Mouse (Mus musculus) stomach, postnatal 0 days (tissue): ENCODE measurements around the gene Loxl3. TPM values are rescaled to one million over a fixed set of nuclear protein-coding genes. Genes with fewer than 3 reads are reported as not detected.

Experiments used
- ATAC-seq: fragments of 200-750 bp; cut with Nextera tagmentation; 2 replicates; pipeline ENCODE4 v1.8.0; 2017; ENCODE audit not compliant: low FRiP score, low TSS enrichment
- DNase-seq: peaks from one replicate; pipeline ENCODE4 v3.0.0-alpha.2; 2016; ENCODE audit warnings: low spot score
- H3K27ac ChIP-seq: fragments of 300-500 bp; sonication (generic); replicated peaks from 2 replicates; pipeline ENCODE4 v1.5.1; 2014; ENCODE audit warnings: mild to moderate bottlenecking, control low read depth
- H3K27me3 ChIP-seq: fragments of 300-500 bp; sonication (generic); 2 replicates; pipeline ENCODE4 v1.6.1; 2014; ENCODE audit warnings: low read length; ENCODE audit not compliant: control insufficient read depth, insufficient read depth
- H3K36me3 ChIP-seq: fragments of 300-500 bp; sonication (generic); 2 replicates; pipeline ENCODE4 v1.6.1; 2014; ENCODE audit warnings: low read length, mixed read lengths; ENCODE audit not compliant: control insufficient read depth, insufficient read depth
- H3K4me1 ChIP-seq: fragments of 300-500 bp; sonication (generic); replicated peaks from 2 replicates; pipeline ENCODE4 v1.6.1; 2014; ENCODE audit warnings: antibody characterized with exemption; ENCODE audit not compliant: control insufficient read depth, insufficient read depth
- H3K4me2 ChIP-seq: fragments of 300-500 bp; sonication (generic); replicated peaks from 2 replicates; pipeline ENCODE4 v1.6.1; 2014; ENCODE audit warnings: low read depth, mild to moderate bottlenecking, control low read depth, moderate library complexity
- H3K4me3 ChIP-seq: fragments of 300-500 bp; sonication (generic); 2 replicates; pipeline ENCODE4 v1.5.1; 2014; ENCODE audit warnings: low read depth, low read length, control low read depth
- H3K9ac ChIP-seq: fragments of 300-500 bp; sonication (generic); 2 replicates; pipeline ENCODE4 v1.6.1; 2014; ENCODE audit warnings: mild to moderate bottlenecking, low read length, control low read depth, mixed read lengths
- H3K9me3 ChIP-seq: fragments of 300-500 bp; sonication (generic); 2 replicates; pipeline ENCODE4 v1.6.1; 2016; ENCODE audit warnings: low read length; ENCODE audit not compliant: control insufficient read depth
- CTCF ChIP-seq: IDR thresholded peaks from 2 replicates; pipeline ENCODE4 v1.5.1; 2016; ENCODE audit warnings: antibody characterized with exemption, low read depth, mild to moderate bottlenecking, moderate library complexity
- EP300 ChIP-seq: optimal IDR thresholded peaks from 2 replicates; pipeline ENCODE3; 2016; ENCODE audit warnings: antibody characterized with exemption
- WGBS: fragments of 180-500 bp; shearing (Covaris S2); extraction: QIAGEN DNeasy Blood & Tissue Kit; methylation state at CpG from one replicate; pipeline ENCODE4 v1.1.7; 2014; 5-methylcytosine and 5-hydroxymethylcytosine counted together
- microRNA counts: library from miRNA; unstranded; fragments of <30 nt; microRNA quantifications from one replicate; lab custom pipeline; 2015
- microRNA-seq: library from miRNA; unstranded; fragments of <30 nt; microRNA quantifications from one replicate; pipeline ENCODE4, GENCODE M21; 2016
- polyA plus RNA-seq: library from polyadenylated mRNA; unstranded; fragments of >200 nt; fragmentation: Nextera tagmentation; extraction: Ambion mirVana; gene quantifications from 2 replicates; pipeline ENCODE4 v1.2.1, GENCODE M21; 2015

Loxl3 gene
- polyA plus RNA-seq, 1 experiment from 2014 or later, result 5.5 TPM

- TF ChIP-seq EP300 (no peak), CTCF (no peak)
- ATAC-seq (no peak), DNase-seq (no peak)
- no peaks in the 10 kb centered on the region for H3K27me3 ChIP-seq
- no peaks in the 10 kb centered on the region for H3K36me3 ChIP-seq
- no peak overlapping the region for H3K9ac ChIP-seq
- no peak overlapping the region for H3K4me2 ChIP-seq
- no peaks in the 10 kb centered on the region for H3K9me3 ChIP-seq
- WGBS, result 56% methylated on average over 2 of the region's 2 CpGs
- peaks cover 5% of the 10 kb centered on the region; the same call in 1 of the 2 replicates for H3K4me1 ChIP-seq
- no peak overlapping the region for H3K27ac ChIP-seq
- H3K4me3 ChIP-seq, result no peak overlapping the region
Measured at GRCm38 (mm10) chr6:83098411-83098810, 64.4 kb downstream of the Loxl3 start.

GRCm38 (mm10) chr6:83101316-83101687, 67.3 kb downstream of the Loxl3 start, which contains the start of the genes Ccdc142 and Gm42688:
Gene Ccdc142, plus strand, starts transcription at chr6:83101601.
Gene Gm42688, plus strand, starts transcription at chr6:83101617.
- peak; percentile 83 for TF ChIP-seq CTCF
- TF ChIP-seq EP300, result no peak
- no peaks in the 10 kb centered on the region for H3K9me3 ChIP-seq
- WGBS, result under 1% methylated on average over 25 of the region's 25 CpGs
- H3K27me3 ChIP-seq, result no peaks in the 10 kb centered on the region
- ATAC-seq, result peak; percentile 90
- H3K9ac ChIP-seq, result peak within 1 kb of the TSS; percentile 73
- peak; percentile 88 for DNase-seq
- H3K4me2 ChIP-seq, result peak within 1 kb of the TSS; percentile 99
- peak within 1 kb of the TSS; percentile 83 for H3K27ac ChIP-seq
- peaks cover 5% of the 10 kb centered on the region; the same call in 1 of the 2 replicates for H3K4me1 ChIP-seq
- H3K36me3 ChIP-seq, result no peaks in the 10 kb centered on the region
- H3K4me3 ChIP-seq, result peak within 1 kb of the TSS; percentile 68

- no peaks in the 10 kb centered on the region for H3K36me3 ChIP-seq
- H3K27me3 ChIP-seq, result no peaks in the 10 kb centered on the region
- ATAC-seq (peak; percentile 87), DNase-seq (peak; percentile 75)
- H3K9me3 ChIP-seq, result no peaks in the 10 kb centered on the region
- peak overlapping the region; percentile 73 for H3K9ac ChIP-seq
- peak; percentile 73 for TF ChIP-seq CTCF
- TF ChIP-seq EP300, result no peak
- peak overlapping the region; percentile 83 for H3K27ac ChIP-seq
- under 1% methylated on average over 67 of the region's 74 CpGs for WGBS
- peak overlapping the region; percentile 68 for H3K4me3 ChIP-seq
- peaks cover 5% of the 10 kb centered on the region; the same call in 1 of the 2 replicates for H3K4me1 ChIP-seq
- peak overlapping the region; percentile 99 for H3K4me2 ChIP-seq
Measured at GRCm38 (mm10) chr6:83101688-83102556, 67.9 kb downstream of the Loxl3 start.

MicroRNAs within 50 kb of the gene (microRNA counts, 519-probe panel; counts per million panel counts)
- microRNA mmu-miR-3470a+mmu-miR-3470b (lab: Ali Mortazavi, UCI), result not detected

Small RNA genes lying within 50 kb of the gene (microRNA-seq; reads per million reads assigned to microRNA genes)
- gene Mir3470a, result not detected
- not detected for gene Mir7040

Other genes starting within 250 kb of the Loxl3 start
- gene Sema4f, start 94.4 kb upstream of the Loxl3 start, polyA plus RNA-seq, result 0.58 and 0.67 TPM in 2 replicates
- 0.08 and 0.28 TPM in 2 replicates for gene M1ap, start 87.3 kb upstream of the Loxl3 start, polyA plus RNA-seq
- 8.3 TPM in 2 replicates for gene Dok1, start 702 bp upstream of the Loxl3 start, polyA plus RNA-seq
- 135 and 150 TPM in 2 replicates for gene Aup1, start 20.3 kb downstream of the Loxl3 start, polyA plus RNA-seq
- 31.3 and 35.7 TPM in 2 replicates for gene Htra2, start 21.1 kb downstream of the Loxl3 start, polyA plus RNA-seq
- gene Dqx1, start 23.7 kb downstream of the Loxl3 start, polyA plus RNA-seq, result 5.4 and 5.8 TPM in 2 replicates
- gene Tlx2, start 36.1 kb downstream of the Loxl3 start, polyA plus RNA-seq, result 2.4 TPM in 2 replicates
- 13.1 and 14.0 TPM in 2 replicates for gene Pcgf1, start 43.7 kb downstream of the Loxl3 start, polyA plus RNA-seq
- gene Lbx2, start 52.2 kb downstream of the Loxl3 start, polyA plus RNA-seq, result 0.53 and 0.56 TPM in 2 replicates
- gene Ccdc142, start 67.4 kb downstream of the Loxl3 start, polyA plus RNA-seq, result 1.1 and 1.4 TPM in 2 replicates
- gene Gm42688, start 67.4 kb downstream of the Loxl3 start, polyA plus RNA-seq, result 1.1 and 1.3 TPM in 2 replicates
- 108 and 117 TPM in 2 replicates for gene Mrpl53, start 74.9 kb downstream of the Loxl3 start, polyA plus RNA-seq
- 23.2 and 24.4 TPM in 2 replicates for gene Mogs, start 81.3 kb downstream of the Loxl3 start, polyA plus RNA-seq
- gene Wbp1, start 87.4 kb downstream of the Loxl3 start, polyA plus RNA-seq, result 57.4 and 59.4 TPM in 2 replicates
- 7.7 and 9.4 TPM in 2 replicates for gene Ino80b, start 91.3 kb downstream of the Loxl3 start, polyA plus RNA-seq
- 18.5 and 20.4 TPM in 2 replicates for gene Rtkn, start 101.3 kb downstream of the Loxl3 start, polyA plus RNA-seq
- gene Wdr54, start 122.2 kb downstream of the Loxl3 start, polyA plus RNA-seq, result 1.6 and 1.7 TPM in 2 replicates
- gene 1700003E16Rik, start 122.2 kb downstream of the Loxl3 start, polyA plus RNA-seq, result 1.1 TPM in 2 replicates
- gene Dctn1, start 131.7 kb downstream of the Loxl3 start, polyA plus RNA-seq, result 42.9 and 43.5 TPM in 2 replicates
- gene Slc4a5, start 185.7 kb downstream of the Loxl3 start, polyA plus RNA-seq, result 0.08 and 0.18 TPM in 2 replicates